Mouse (Mus musculus) hindbrain, postnatal 0 days (tissue): ENCODE results near the gene Ttc7b. TPM values are rescaled to one million over a fixed set of nuclear protein-coding genes. Genes with fewer than 3 reads are reported as not detected.

Source experiments
- ATAC-seq: fragments of 200-750 bp; cut with Nextera tagmentation; 2 replicates; pipeline ENCODE4 v1.8.0; 2017; ENCODE audit warnings: mild to moderate bottlenecking, moderate TSS enrichment, moderate library complexity
- DNase-seq: peaks from one replicate; pipeline ENCODE4 v3.0.0-alpha.2; 2015; ENCODE audit warnings: low spot score
- H3K27ac ChIP-seq: fragments of 300-500 bp; sonication (generic); 2 replicates; pipeline ENCODE4 v1.5.1; 2014; ENCODE audit warnings: mild to moderate bottlenecking
- H3K27me3 ChIP-seq: fragments of 300-500 bp; sonication (generic); 2 replicates; pipeline ENCODE4 v1.6.1; 2014; ENCODE audit warnings: low read length, mixed read lengths; ENCODE audit not compliant: insufficient read depth
- H3K36me3 ChIP-seq: fragments of 300-500 bp; sonication (generic); 2 replicates; pipeline ENCODE4 v1.6.1; 2014; ENCODE audit warnings: low read length, mixed read lengths; ENCODE audit not compliant: insufficient read depth
- H3K4me1 ChIP-seq: fragments of 300-500 bp; sonication (generic); 2 replicates; pipeline ENCODE4 v1.6.1; 2014; ENCODE audit warnings: antibody characterized with exemption, low read length, mixed read lengths; ENCODE audit not compliant: insufficient read depth
- H3K4me2 ChIP-seq: fragments of 300-500 bp; sonication (generic); 2 replicates; pipeline ENCODE4 v1.6.1; 2014; ENCODE audit warnings: low read depth, mild to moderate bottlenecking, low read length, moderate library complexity, mixed read lengths
- H3K4me3 ChIP-seq: fragments of 300-500 bp; sonication (generic); 2 replicates; pipeline ENCODE4 v1.5.1; 2014; ENCODE audit warnings: low read length
- H3K9ac ChIP-seq: fragments of 300-500 bp; sonication (generic); replicated peaks from 2 replicates; pipeline ENCODE4 v1.6.1; 2014; ENCODE audit warnings: mild to moderate bottlenecking, low read length, moderate library complexity, mixed read lengths
- H3K9me3 ChIP-seq: fragments of 300-500 bp; sonication (generic); 2 replicates; pipeline ENCODE4 v1.6.1; 2016; ENCODE audit warnings: low read length, mixed read lengths
- CTCF ChIP-seq: IDR thresholded peaks from 2 replicates; pipeline ENCODE4 v1.5.1; 2016; ENCODE audit warnings: antibody characterized with exemption, control low read depth, low read depth
- WGBS: fragments of 180-500 bp; shearing (Covaris S2); extraction: QIAGEN DNeasy Blood & Tissue Kit; methylation state at CpG from one replicate; pipeline ENCODE4 v1.1.7; 2014; 5-methylcytosine and 5-hydroxymethylcytosine counted together
- polyA plus RNA-seq: library from polyadenylated mRNA; unstranded; fragments of >200 nt; fragmentation: Nextera tagmentation; extraction: Ambion mirVana; gene quantifications from 2 replicates; pipeline ENCODE4 v1.2.1, GENCODE M21; 2015
- total RNA-seq: library from RNA; depleted of rRNA; stranded (reverse); fragments of >200 nt; gene quantifications from 2 replicates; pipeline ENCODE4 v1.2.3, GENCODE M21; 2014

Gene Ttc7b
- total and polyA plus RNA-seq, 2 experiments from 2014 or later = 8.6 to 51.2 TPM

DNA sequence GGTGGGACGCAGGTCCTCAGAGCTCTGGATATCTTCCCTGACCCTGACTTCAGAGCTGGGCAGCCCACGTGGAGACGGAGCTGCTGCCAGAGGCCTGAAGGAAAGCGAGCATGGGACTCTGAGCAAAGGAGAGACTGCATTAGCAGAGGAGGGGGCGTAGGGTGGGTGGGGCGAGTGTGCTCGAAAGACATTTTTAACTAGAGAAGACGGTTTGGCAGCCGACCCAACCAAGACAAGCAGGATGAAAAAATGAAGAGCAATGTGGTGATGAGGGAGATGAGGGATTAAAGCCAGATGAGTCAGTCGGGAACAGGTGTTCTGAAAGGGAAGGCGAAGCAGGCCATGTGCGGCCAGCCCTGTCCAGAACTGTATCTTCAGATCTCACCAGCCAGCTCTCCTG, 159.3 kb downstream of the Ttc7b start:
- Histone ChIP-seq H3K4me2 (no peak overlapping the region), H3K9me3 (no peaks in the 10 kb centered on the region), H3K27ac (no peak overlapping the region), H3K27me3 (no peaks in the 10 kb centered on the region), H3K4me3 (no peak overlapping the region), H3K36me3 (peaks cover under 1% of the 10 kb centered on the region; the same call in 1 of the 2 replicates), H3K9ac (no peak overlapping the region), H3K4me1 (no peaks in the 10 kb centered on the region)
- DNase-seq = no peak
- WGBS = 70% methylated on average over 12 of the region's 12 CpGs
- no peak for ATAC-seq
- TF ChIP-seq CTCF = no peak

GRCm38 (mm10) chr12:100358040-100358620, 162.5 kb downstream of the Ttc7b start:
- ATAC-seq (no peak), DNase-seq (no peak)
- H3K27me3 ChIP-seq = no peaks in the 10 kb centered on the region
- no peaks in the 10 kb centered on the region; the same call in 1 of the 2 replicates for H3K36me3 ChIP-seq
- H3K9ac ChIP-seq = no peak overlapping the region
- TF ChIP-seq CTCF = no peak
- no peaks in the 10 kb centered on the region for H3K9me3 ChIP-seq
- 45% methylated on average over 5 of the region's 6 CpGs for WGBS
- H3K4me2 ChIP-seq = no peak overlapping the region
- no peak overlapping the region for H3K4me3 ChIP-seq
- no peak overlapping the region for H3K27ac ChIP-seq
- no peaks in the 10 kb centered on the region for H3K4me1 ChIP-seq

DNA sequence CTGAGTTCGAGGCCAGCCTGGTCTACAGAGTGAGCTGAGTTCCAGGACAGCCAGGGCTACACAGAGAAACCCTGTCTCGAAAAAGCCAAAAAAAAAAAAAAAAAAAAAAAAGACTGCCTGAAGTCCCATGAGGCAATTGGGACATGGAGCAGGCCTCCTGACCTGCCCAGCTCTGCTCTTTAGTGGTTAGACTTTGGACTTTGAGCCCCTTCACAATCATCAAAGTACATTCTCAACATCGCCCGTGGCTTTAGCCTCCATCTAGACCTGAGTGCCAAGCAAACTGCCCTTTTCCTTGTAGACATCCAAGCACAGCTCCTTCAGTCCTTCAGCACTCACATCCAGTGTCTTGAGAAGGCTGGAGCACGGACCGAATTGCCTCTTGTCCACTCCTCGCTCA, 164.2 kb downstream of the Ttc7b start:
- Histone ChIP-seq H3K4me2 (no peak overlapping the region), H3K4me3 (no peak overlapping the region), H3K4me1 (no peaks in the 10 kb centered on the region), H3K27ac (no peak overlapping the region), H3K9ac (no peak overlapping the region), H3K27me3 (no peaks in the 10 kb centered on the region), H3K9me3 (no peaks in the 10 kb centered on the region), H3K36me3 (no peaks in the 10 kb centered on the region)
- no peak for TF ChIP-seq CTCF
- WGBS = 97% methylated on average over 7 of the region's 7 CpGs
- ATAC-seq (no peak), DNase-seq (no peak)

- ATAC-seq = peak; percentile 29; the same call in 1 of the 2 replicates
- no peaks in the 10 kb centered on the region for H3K27me3 ChIP-seq
- no peak overlapping the region for H3K4me2 ChIP-seq
- H3K9ac ChIP-seq = no peak overlapping the region
- H3K36me3 ChIP-seq = no peaks in the 10 kb centered on the region
- DNase-seq = no peak
- H3K4me1 ChIP-seq = no peaks in the 10 kb centered on the region
- no peak overlapping the region for H3K27ac ChIP-seq
- TF ChIP-seq CTCF = no peak
- 68% methylated on average over 5 of the region's 5 CpGs for WGBS
- H3K4me3 ChIP-seq = no peak overlapping the region
- no peaks in the 10 kb centered on the region for H3K9me3 ChIP-seq
These were observed 165.1 kb downstream of the Ttc7b start for GRCm38 (mm10) chr12:100355565-100355964.

GRCm38 (mm10) chr12:100353954-100354353, 166.7 kb downstream of the Ttc7b start:
- Histone ChIP-seq H3K4me2 (no peak overlapping the region), H3K27ac (no peak overlapping the region), H3K9me3 (no peaks in the 10 kb centered on the region), H3K4me3 (no peak overlapping the region), H3K4me1 (no peaks in the 10 kb centered on the region), H3K27me3 (no peaks in the 10 kb centered on the region), H3K36me3 (no peaks in the 10 kb centered on the region), H3K9ac (no peak overlapping the region)
- TF ChIP-seq CTCF = no peak
- DNase-seq (no peak), ATAC-seq (no peak)
- WGBS = 71% methylated on average over 7 of the region's 7 CpGs

- no peak overlapping the region for H3K27ac ChIP-seq
- H3K9ac ChIP-seq = no peak overlapping the region
- no peaks in the 10 kb centered on the region for H3K36me3 ChIP-seq
- DNase-seq = no peak
- H3K4me2 ChIP-seq = no peak overlapping the region
- H3K4me3 ChIP-seq = no peak overlapping the region
- TF ChIP-seq CTCF = no peak
- H3K27me3 ChIP-seq = no peaks in the 10 kb centered on the region
- no peaks in the 10 kb centered on the region for H3K9me3 ChIP-seq
- ATAC-seq = no peak
- no peaks in the 10 kb centered on the region for H3K4me1 ChIP-seq
- WGBS = 87% methylated on average over 16 of the region's 16 CpGs
These were observed 167.4 kb downstream of the Ttc7b start for GRCm38 (mm10) chr12:100353075-100353782.

- Histone ChIP-seq H3K9me3 (no peaks in the 10 kb centered on the region), H3K4me2 (no peak overlapping the region), H3K27ac (no peak overlapping the region), H3K27me3 (no peaks in the 10 kb centered on the region), H3K36me3 (no peaks in the 10 kb centered on the region), H3K4me1 (no peaks in the 10 kb centered on the region), H3K9ac (no peak overlapping the region), H3K4me3 (no peak overlapping the region)
- ATAC-seq = no peak
- no peak for TF ChIP-seq CTCF
- no peak for DNase-seq
- WGBS = 88% methylated on average over 6 of the region's 6 CpGs
These were observed 168.5 kb downstream of the Ttc7b start for GRCm38 (mm10) chr12:100352094-100352493.
